Mouse (Mus musculus) midbrain, embryonic 14.5 days (tissue): ENCODE data around the gene Fcna. TPM values are rescaled to one million over a fixed set of nuclear protein-coding genes. Genes with fewer than 3 reads are reported as not detected.

Experiments used
- ATAC-seq: fragments of 200-750 bp; cut with Nextera tagmentation; 2 replicates; pipeline ENCODE4 v1.8.0; 2017; ENCODE audit warnings: moderate number of reproducible peaks, moderate library complexity; ENCODE audit not compliant: low FRiP score, low TSS enrichment
- DNase-seq: peaks from one replicate; pipeline ENCODE4 v3.0.0-alpha.2; 2015
- H3K27ac ChIP-seq: fragments of 300-500 bp; sonication (generic); replicated peaks from 2 replicates; pipeline ENCODE4 v1.5.1; 2014; ENCODE audit warnings: mild to moderate bottlenecking, low read depth, low read length, moderate library complexity
- H3K27me3 ChIP-seq: fragments of 300-500 bp; sonication (generic); 2 replicates; pipeline ENCODE4 v1.6.1; 2014; ENCODE audit warnings: low read length, control low read depth, mixed read lengths; ENCODE audit not compliant: control insufficient read depth, insufficient read depth
- H3K36me3 ChIP-seq: fragments of 300-500 bp; sonication (generic); 2 replicates; pipeline ENCODE4 v1.6.1; 2014; ENCODE audit warnings: low read length, control low read depth; ENCODE audit not compliant: control insufficient read depth, insufficient read depth
- H3K4me1 ChIP-seq: fragments of 300-500 bp; sonication (generic); 2 replicates; pipeline ENCODE4 v1.6.1; 2014; ENCODE audit warnings: mild to moderate bottlenecking, antibody characterized with exemption, low read length, control low read depth; ENCODE audit not compliant: control insufficient read depth, insufficient read depth
- H3K4me2 ChIP-seq: fragments of 300-500 bp; sonication (generic); 2 replicates; pipeline ENCODE4 v1.6.1; 2014; ENCODE audit warnings: mild to moderate bottlenecking, low read length, moderate library complexity
- H3K4me3 ChIP-seq: fragments of 300-500 bp; sonication (generic); replicated peaks from 2 replicates; pipeline ENCODE4 v1.5.1; 2014; ENCODE audit warnings: low read depth, low read length
- H3K9ac ChIP-seq: fragments of 300-500 bp; sonication (generic); replicated peaks from 2 replicates; pipeline ENCODE4 v1.6.1; 2014; ENCODE audit warnings: mild to moderate bottlenecking, low read length, moderate library complexity
- H3K9me3 ChIP-seq: fragments of 300-500 bp; sonication (generic); 2 replicates; pipeline ENCODE4 v1.6.1; 2016; ENCODE audit warnings: low read length, control low read depth, mixed read lengths; ENCODE audit not compliant: control insufficient read depth
- WGBS: fragments of 180-500 bp; shearing (Covaris S2); extraction: QIAGEN DNeasy Blood & Tissue Kit; methylation state at CpG from one replicate; pipeline ENCODE4 v1.1.7; 2014; 5-methylcytosine and 5-hydroxymethylcytosine counted together
- polyA plus RNA-seq: library from polyadenylated mRNA; unstranded; fragments of >200 nt; fragmentation: Nextera tagmentation; extraction: Ambion mirVana; gene quantifications from 2 replicates; pipeline ENCODE4 v1.2.1, GENCODE M21; 2014

Fcna gene
- polyA plus RNA-seq, 1 experiment from 2014 or later, result 2.8 TPM

GRCm38 (mm10) chr2:25600037-25600436 is 27.8 kb downstream of the Fcna start:
- H3K9ac ChIP-seq, result no peak overlapping the region
- no peak overlapping the region for H3K4me2 ChIP-seq
- no peak for DNase-seq
- H3K9me3 ChIP-seq, result no peaks in the 10 kb centered on the region
- WGBS, result 98% methylated on average over 2 of the region's 2 CpGs
- no peak overlapping the region for H3K4me3 ChIP-seq
- no peak overlapping the region for H3K27ac ChIP-seq
- no peaks in the 10 kb centered on the region for H3K4me1 ChIP-seq
- H3K36me3 ChIP-seq, result peaks cover 79% of the 10 kb centered on the region
- no peaks in the 10 kb centered on the region for H3K27me3 ChIP-seq
- ATAC-seq, result no peak

GRCm38 (mm10) chr2:25598749-25599148 is 29.1 kb downstream of the Fcna start:
- Histone ChIP-seq H3K27ac (no peak overlapping the region), H3K4me2 (no peak overlapping the region), H3K27me3 (no peaks in the 10 kb centered on the region), H3K36me3 (peaks cover 86% of the 10 kb centered on the region), H3K9me3 (no peaks in the 10 kb centered on the region), H3K9ac (no peak overlapping the region), H3K4me1 (no peaks in the 10 kb centered on the region), H3K4me3 (no peak overlapping the region)
- WGBS, result 93% methylated on average over 1 of the region's 1 CpGs
- ATAC-seq (no peak), DNase-seq (no peak)

- ATAC-seq (no peak), DNase-seq (no peak)
- no peaks in the 10 kb centered on the region for H3K27me3 ChIP-seq
- no peaks in the 10 kb centered on the region for H3K9me3 ChIP-seq
- no peak overlapping the region for H3K27ac ChIP-seq
- H3K4me3 ChIP-seq, result no peak overlapping the region
- no peak overlapping the region for H3K9ac ChIP-seq
- H3K4me2 ChIP-seq, result no peak overlapping the region
- WGBS, result 98% methylated on average over 5 of the region's 5 CpGs
- H3K4me1 ChIP-seq, result no peaks in the 10 kb centered on the region
- peaks cover 94% of the 10 kb centered on the region for H3K36me3 ChIP-seq
Measured at GRCm38 (mm10) chr2:25596765-25597510, 30.9 kb downstream of the Fcna start.

GRCm38 (mm10) chr2:25591863-25592262 is 36.0 kb downstream of the Fcna start:
- Histone ChIP-seq H3K4me3 (no peak overlapping the region), H3K4me1 (no peaks in the 10 kb centered on the region), H3K4me2 (no peak overlapping the region), H3K36me3 (peaks cover 89% of the 10 kb centered on the region), H3K27me3 (no peaks in the 10 kb centered on the region), H3K27ac (no peak overlapping the region), H3K9me3 (no peaks in the 10 kb centered on the region), H3K9ac (no peak overlapping the region)
- WGBS, result 91% methylated on average over 2 of the region's 2 CpGs
- no peak for ATAC-seq
- DNase-seq, result peak; percentile 10

- no peak overlapping the region for H3K27ac ChIP-seq
- peaks cover 92% of the 10 kb centered on the region for H3K36me3 ChIP-seq
- WGBS, result 97% methylated on average over 8 of the region's 8 CpGs
- H3K27me3 ChIP-seq, result no peaks in the 10 kb centered on the region
- H3K4me2 ChIP-seq, result no peak overlapping the region
- no peaks in the 10 kb centered on the region for H3K4me1 ChIP-seq
- H3K9me3 ChIP-seq, result no peaks in the 10 kb centered on the region
- no peak overlapping the region for H3K9ac ChIP-seq
- ATAC-seq, result no peak
- DNase-seq, result no peak
- no peak overlapping the region for H3K4me3 ChIP-seq
Measured at GRCm38 (mm10) chr2:25588227-25588907, 39.5 kb downstream of the Fcna start.

- H3K27me3 ChIP-seq, result no peaks in the 10 kb centered on the region
- 87% methylated on average over 8 of the region's 8 CpGs for whole genome bisulfite sequencing
- H3K4me3 ChIP-seq, result no peak overlapping the region
- H3K4me1 ChIP-seq, result peaks cover 5% of the 10 kb centered on the region; the same call in 1 of the 2 replicates
- H3K36me3 ChIP-seq, result peaks cover 88% of the 10 kb centered on the region
- no peak for DNase-seq
- no peak for ATAC-seq
- no peak overlapping the region for H3K9ac ChIP-seq
- no peaks in the 10 kb centered on the region for H3K9me3 ChIP-seq
- no peak overlapping the region for H3K4me2 ChIP-seq
- no peak overlapping the region for H3K27ac ChIP-seq
Measured at GRCm38 (mm10) chr2:25587290-25587689, 40.5 kb downstream of the Fcna start.

GRCm38 (mm10) chr2:25585601-25586000 is 42.2 kb downstream of the Fcna start:
- peaks cover 72% of the 10 kb centered on the region for H3K36me3 ChIP-seq
- H3K9ac ChIP-seq, result no peak overlapping the region
- no peaks in the 10 kb centered on the region for H3K9me3 ChIP-seq
- H3K4me1 ChIP-seq, result peaks cover 17% of the 10 kb centered on the region; the same call in 1 of the 2 replicates
- DNase-seq, result no peak
- no peak overlapping the region for H3K4me2 ChIP-seq
- no peak overlapping the region for H3K27ac ChIP-seq
- H3K27me3 ChIP-seq, result peaks cover 4% of the 10 kb centered on the region
- no peak for ATAC-seq
- 97% methylated on average over 3 of the region's 3 CpGs for WGBS
- H3K4me3 ChIP-seq, result no peak overlapping the region

GRCm38 (mm10) chr2:25584856-25585255 is 43.0 kb downstream of the Fcna start:
- Histone ChIP-seq H3K4me1 (peaks cover 21% of the 10 kb centered on the region), H3K4me2 (no peak overlapping the region), H3K27me3 (peaks cover 12% of the 10 kb centered on the region), H3K9me3 (no peaks in the 10 kb centered on the region), H3K9ac (no peak overlapping the region), H3K27ac (no peak overlapping the region), H3K4me3 (no peak overlapping the region), H3K36me3 (peaks cover 64% of the 10 kb centered on the region)
- WGBS, result 91% methylated on average over 4 of the region's 4 CpGs
- no peak for ATAC-seq
- no peak for DNase-seq

- no peak overlapping the region for H3K4me2 ChIP-seq
- no peak overlapping the region for H3K27ac ChIP-seq
- WGBS, result 94% methylated on average over 3 of the region's 3 CpGs
- H3K27me3 ChIP-seq, result peaks cover 19% of the 10 kb centered on the region
- peaks cover 23% of the 10 kb centered on the region for H3K4me1 ChIP-seq
- H3K4me3 ChIP-seq, result no peak overlapping the region
- H3K36me3 ChIP-seq, result peaks cover 60% of the 10 kb centered on the region
- H3K9me3 ChIP-seq, result no peaks in the 10 kb centered on the region
- ATAC-seq (no peak), DNase-seq (no peak)
- H3K9ac ChIP-seq, result no peak overlapping the region
Measured at GRCm38 (mm10) chr2:25584152-25584551, 43.7 kb downstream of the Fcna start.
